Mouse (Mus musculus): ENCODE results near the gene Dad1. TPM values are rescaled to one million over a fixed set of nuclear protein-coding genes. Genes with fewer than 3 reads are reported as not detected.

Dad1 gene
- polyA plus RNA-seq, 1 experiment from 2014 or later: 442 TPM

DNA sequence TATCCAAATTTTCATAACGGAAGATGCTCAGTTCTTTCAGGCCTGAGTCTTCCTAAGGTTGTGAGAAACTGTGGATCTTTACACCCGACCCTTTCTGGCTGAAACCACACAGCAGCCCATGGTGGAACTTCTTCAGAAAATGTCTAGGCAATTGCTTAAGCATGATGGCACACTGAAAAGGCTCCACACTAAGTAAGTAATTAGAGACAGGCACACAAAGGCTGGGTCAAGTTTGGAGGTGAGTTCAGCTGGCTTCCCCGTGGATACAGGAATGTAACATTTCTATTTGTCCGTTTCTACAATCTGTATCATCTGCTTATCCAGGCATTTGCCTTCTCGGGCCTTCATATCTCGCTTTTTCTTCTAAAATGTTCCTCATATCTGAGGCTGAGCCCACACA lies 66.7 kb downstream of the Dad1 start:
- H3K4me2 ChIP-seq (ENCODE audit: low read length): no peak overlapping the region
- H3K4me1 ChIP-seq (ENCODE audit: control insufficient read depth in 2 of 2, insufficient read depth in 2 of 2, low read length in 2 of 2): peaks cover 23 to 51% of the 10 kb centered on the region in 2 experiments
- WGBS: 78% methylated on average over 6 of the region's 6 CpGs

More for the DNA sequence above, 66.7 kb downstream of the Dad1 start:
- Histone ChIP-seq H3K27ac (replicated peaks in 1 of 2; ENCODE audit: control insufficient read depth in 1 of 2, insufficient read depth in 1 of 2, low read depth in 2 of 2, low read length in 2 of 2) (no peak overlapping the region), H3K27me3 (ENCODE audit: control insufficient read depth, insufficient read depth, low read length) (no peaks in the 10 kb centered on the region), H3K4me3 (ENCODE audit: control insufficient read depth in 1 of 2, insufficient read depth in 1 of 2, low read depth in 1 of 2, low read length in 2 of 2) (no peak overlapping the region), H3K36me3 (ENCODE audit: control insufficient read depth, insufficient read depth, low read length) (no peaks in the 10 kb centered on the region), H3K9me3 (ENCODE audit: control insufficient read depth, low read length) (no peaks in the 10 kb centered on the region), H3K9ac (ENCODE audit: low read length) (no peak overlapping the region; the same call in 1 of the 2 replicates)
- no peak for ATAC-seq (ENCODE audit: insufficient number of reproducible peaks, insufficient read depth, low FRiP score, low read depth)

Other genes starting within 250 kb of the Dad1 start
- gene Abhd4, start 84 bp upstream of the Dad1 start, polyA plus RNA-seq (2014; fragmentation: Nextera tagmentation; extraction: Ambion mirVana): 118 and 121 TPM in 2 replicates
- gene Olfr49, start 30.8 kb upstream of the Dad1 start, polyA plus RNA-seq (2014; fragmentation: Nextera tagmentation; extraction: Ambion mirVana): 0.12 TPM in 1 of 2 replicates, not detected in the other
- gene Oxa1l, start 106.7 kb upstream of the Dad1 start, polyA plus RNA-seq (2014; fragmentation: Nextera tagmentation; extraction: Ambion mirVana): 73.4 and 82.3 TPM in 2 replicates
- 10.0 and 10.9 TPM in 2 replicates for gene Slc7a7, start 163.7 kb upstream of the Dad1 start, polyA plus RNA-seq (2014; fragmentation: Nextera tagmentation; extraction: Ambion mirVana)
- 266 and 307 TPM in 2 replicates for gene Mrpl52, start 172.8 kb upstream of the Dad1 start, polyA plus RNA-seq (2014; fragmentation: Nextera tagmentation; extraction: Ambion mirVana)
- gene Mmp14, start 177.5 kb upstream of the Dad1 start, polyA plus RNA-seq (2014; fragmentation: Nextera tagmentation; extraction: Ambion mirVana): 100 and 115 TPM in 2 replicates
- 40.6 and 47.8 TPM in 2 replicates for gene Lrp10, start 210.0 kb upstream of the Dad1 start, polyA plus RNA-seq (2014; fragmentation: Nextera tagmentation; extraction: Ambion mirVana)
- 1.4 TPM in 2 replicates for gene Rem2, start 222.0 kb upstream of the Dad1 start, polyA plus RNA-seq (2014; fragmentation: Nextera tagmentation; extraction: Ambion mirVana)

All from heart, embryonic 14.5 days (tissue).